Mouse (Mus musculus) liver, adult (tissue): ENCODE data around the gene Gdap1l1.

Source experiments
- GATA4 ChIP-seq: IDR thresholded peaks from 2 replicates; pipeline ENCODE4 v1.6.1; 2014; ENCODE audit warnings: mild to moderate bottlenecking, low read length; ENCODE audit not compliant: insufficient replicate concordance

Gdap1l1 gene

GRCm38 (mm10) chr2:163447375-163447774 is 9.1 kb downstream of the Gdap1l1 start:
- TF ChIP-seq GATA4 = no peak

DNA sequence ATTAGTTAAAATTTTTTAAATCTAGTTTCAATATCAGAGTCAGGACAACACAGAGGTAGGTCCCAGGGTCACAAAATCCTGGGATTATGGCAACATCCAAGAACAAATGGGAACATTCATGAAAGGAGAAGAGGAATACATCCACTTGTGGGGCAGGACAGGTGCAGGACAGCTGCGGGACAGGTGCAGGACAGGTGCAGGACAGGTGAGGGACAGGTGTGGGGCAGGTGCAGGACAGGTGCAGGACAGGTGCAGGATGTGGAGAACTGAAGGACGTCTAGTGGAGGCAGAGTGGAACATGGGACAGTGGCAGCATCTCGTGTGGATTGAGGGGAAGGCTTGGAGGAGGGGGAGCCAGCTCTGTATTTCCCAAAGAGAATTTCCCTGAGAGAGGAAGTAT is 11.0 kb downstream of the Gdap1l1 start:
- TF ChIP-seq GATA4 = no peak

DNA sequence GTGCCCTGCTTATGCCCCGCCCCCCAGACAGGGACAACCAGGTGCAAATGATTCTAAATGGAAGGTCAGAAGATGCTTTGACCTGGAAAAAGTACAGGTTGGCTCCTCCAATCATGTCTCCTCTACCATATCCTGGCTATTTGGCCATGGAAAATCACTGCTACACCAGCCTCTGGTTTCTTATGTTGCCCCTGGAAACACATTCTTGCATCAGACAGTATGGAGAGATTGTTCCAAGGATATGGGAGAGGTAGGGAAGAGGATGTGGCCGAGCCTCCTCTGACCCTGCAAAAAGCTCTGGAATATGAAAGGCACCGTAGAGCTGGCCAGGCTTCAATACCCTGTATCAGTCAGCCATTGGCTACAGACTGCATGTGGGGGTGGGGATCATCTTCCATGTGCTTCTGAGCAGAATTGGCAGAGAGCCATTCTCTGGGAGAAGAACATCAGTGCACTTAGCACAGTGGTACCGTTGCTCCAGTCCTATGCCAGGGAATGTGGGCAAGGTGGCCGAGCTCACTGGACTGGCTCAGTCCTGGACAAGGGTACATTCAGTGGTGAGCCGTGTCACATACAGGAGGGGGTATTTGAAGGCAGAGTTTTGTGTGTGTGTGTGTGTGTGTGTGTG is 12.5 kb downstream of the Gdap1l1 start:
- no peak for TF ChIP-seq GATA4

DNA sequence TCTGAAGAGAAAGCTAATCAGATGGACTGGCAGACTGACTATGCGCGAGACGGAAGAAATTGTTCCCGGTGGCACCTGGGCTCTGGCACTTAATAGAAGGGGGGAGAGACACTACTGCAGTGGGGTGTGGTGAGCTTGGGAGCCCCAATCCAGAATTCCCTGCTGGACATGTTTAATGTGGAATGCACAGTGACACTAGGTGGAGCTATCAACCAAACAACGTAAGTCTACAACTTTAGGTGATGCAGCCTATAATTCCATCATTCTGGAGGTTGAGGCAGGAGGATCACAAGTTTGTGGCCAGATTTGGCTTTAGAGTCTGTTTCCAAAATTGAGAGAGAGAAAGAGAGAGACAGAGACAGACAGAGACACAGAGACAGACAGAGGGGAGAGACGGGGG is 14.5 kb downstream of the Gdap1l1 start:
- TF ChIP-seq GATA4 = no peak

DNA sequence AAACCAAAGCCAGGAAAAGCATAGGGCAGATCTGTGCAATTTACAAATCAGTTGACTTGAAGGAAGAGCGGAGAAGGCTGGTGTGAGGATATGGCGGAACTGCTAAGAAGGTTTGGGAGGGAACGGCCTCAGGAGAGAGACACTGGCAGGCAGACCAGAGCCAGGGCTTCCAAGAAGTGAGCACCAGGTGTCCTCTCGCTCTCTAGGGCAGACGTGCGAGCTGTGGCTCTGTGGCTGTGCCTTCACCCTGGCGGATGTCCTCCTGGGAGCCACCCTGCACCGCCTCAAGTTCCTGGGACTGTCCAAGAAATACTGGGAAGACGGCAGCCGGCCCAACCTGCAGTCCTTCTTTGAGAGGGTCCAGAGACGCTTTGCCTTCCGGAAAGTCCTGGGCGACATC is 15.1 kb downstream of the Gdap1l1 start:
- no peak for TF ChIP-seq GATA4

- no peak for TF ChIP-seq GATA4
Observed at GRCm38 (mm10) chr2:163458539-163459265, 20.4 kb downstream of the Gdap1l1 start.

GRCm38 (mm10) chr2:163459380-163459779 is 21.1 kb downstream of the Gdap1l1 start:
- no peak for TF ChIP-seq GATA4

GRCm38 (mm10) chr2:163460622-163461021 is 22.3 kb downstream of the Gdap1l1 start:
- TF ChIP-seq GATA4 = no peak

DNA sequence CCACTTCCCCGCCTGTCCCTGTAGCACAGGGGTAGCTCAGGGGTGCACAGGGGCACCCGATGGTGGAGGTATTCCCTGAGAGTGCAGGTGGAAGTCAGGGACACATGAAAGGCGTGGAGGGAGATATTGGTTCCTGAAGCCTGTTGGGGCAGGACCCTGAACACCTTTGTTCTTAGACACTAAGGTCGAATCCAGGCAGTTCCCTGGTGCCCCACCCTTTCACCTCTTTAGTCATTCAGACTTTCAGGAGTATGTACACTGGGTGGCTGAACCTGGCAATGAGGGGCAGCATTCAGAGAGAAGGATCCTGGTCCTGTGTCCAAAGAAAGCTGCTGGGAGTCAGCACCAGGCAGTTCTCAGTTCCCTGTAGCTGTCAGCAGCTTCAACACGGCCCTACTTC is 24.1 kb downstream of the Gdap1l1 start:
- no peak for TF ChIP-seq GATA4

- no peak for TF ChIP-seq GATA4
Observed at GRCm38 (mm10) chr2:163462801-163463200, 24.5 kb downstream of the Gdap1l1 start.

GRCm38 (mm10) chr2:163463251-163463769 is 25.0 kb downstream of the Gdap1l1 start:
- TF ChIP-seq GATA4 = no peak

GRCm38 (mm10) chr2:163463998-163464397 is 25.7 kb downstream of the Gdap1l1 start:
- TF ChIP-seq GATA4 = no peak

DNA sequence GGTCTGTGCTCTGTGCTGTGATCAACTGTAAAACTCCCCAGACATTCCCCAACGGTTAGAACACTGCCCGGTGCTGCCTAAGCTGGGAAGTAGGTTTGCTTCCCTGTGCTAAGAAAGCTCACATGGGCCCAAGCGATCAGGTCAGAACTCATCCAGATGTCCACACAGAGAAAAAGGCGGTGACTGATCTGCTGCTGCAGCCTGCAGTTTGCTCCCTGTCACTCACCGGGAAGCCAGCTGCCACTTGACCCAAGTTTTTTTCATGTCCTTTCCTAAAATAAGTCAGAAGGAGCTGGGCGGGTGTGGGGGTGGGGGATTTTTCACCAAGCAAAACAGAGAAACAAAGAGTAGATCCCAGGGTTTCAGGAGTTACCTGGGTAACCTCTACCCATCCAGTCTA is 26.3 kb downstream of the Gdap1l1 start:
- TF ChIP-seq GATA4 = no peak

DNA sequence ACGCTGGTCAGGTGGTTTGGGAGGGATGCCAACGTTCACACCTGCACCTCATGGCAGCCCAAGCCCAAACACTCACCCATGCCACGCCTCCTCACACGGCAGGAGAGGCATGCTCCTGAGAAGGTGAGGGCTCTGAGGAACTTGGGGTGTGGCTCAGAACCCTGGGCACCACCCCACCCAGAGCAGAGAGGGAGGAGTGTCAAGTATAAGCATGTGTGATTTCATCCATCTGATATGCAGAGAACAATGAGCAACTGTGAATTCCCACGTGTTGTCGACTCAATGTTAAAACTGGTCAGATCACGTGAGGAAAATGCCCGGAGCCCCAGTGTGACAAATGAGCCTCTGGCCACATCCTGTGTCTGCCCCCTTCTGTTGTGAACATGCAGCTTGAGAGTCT is 28.5 kb downstream of the Gdap1l1 start:
- TF ChIP-seq GATA4 = no peak

GRCm38 (mm10) chr2:163467585-163467984 is 29.3 kb downstream of the Gdap1l1 start:
- TF ChIP-seq GATA4 = no peak

DNA sequence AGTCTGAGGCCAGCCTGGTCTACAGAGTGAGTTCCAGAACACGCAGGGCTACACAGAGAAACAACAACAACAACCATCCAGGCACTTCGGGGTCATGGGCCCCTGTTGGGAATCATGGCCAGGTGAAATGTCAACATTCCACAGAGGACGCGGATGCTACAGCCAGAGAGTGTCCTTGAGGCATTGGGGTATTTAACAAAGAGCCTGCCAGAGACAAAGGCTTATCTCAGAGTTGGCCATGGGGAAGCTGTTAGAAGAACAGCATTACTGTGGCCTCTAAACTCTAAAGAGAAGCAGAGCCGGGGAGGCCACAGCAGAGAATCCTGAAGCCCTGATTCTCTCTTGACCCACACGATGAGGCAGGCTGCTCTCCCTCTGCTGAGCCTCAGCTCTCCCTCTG is 30.6 kb downstream of the Gdap1l1 start:
- TF ChIP-seq GATA4 = no peak
